Mouse (Mus musculus) left cerebral cortex, postnatal 36 days (tissue): ENCODE measurements at regions not wholly inside any gene's neighbourhood (a gene's known extent, or its start where the extent isn't known, plus 50 kb on each side); places are given as distances from the start of the nearest gene placed in this dataset.

Source experiments
- DNase-seq, 2 experiments: peaks; one replicate each; pipeline ENCODE4 v3.0.0; 2021 to 2022; ENCODE audit warnings: low spot score in 2 of 2, mixed read lengths in 1 of 2
- intact Hi-C: fragments of 180-260 bp; cut with DNase I; formaldehyde crosslinking; loops from one replicate; pipeline ENCODE4 v1.15.1; 2025

DNA sequence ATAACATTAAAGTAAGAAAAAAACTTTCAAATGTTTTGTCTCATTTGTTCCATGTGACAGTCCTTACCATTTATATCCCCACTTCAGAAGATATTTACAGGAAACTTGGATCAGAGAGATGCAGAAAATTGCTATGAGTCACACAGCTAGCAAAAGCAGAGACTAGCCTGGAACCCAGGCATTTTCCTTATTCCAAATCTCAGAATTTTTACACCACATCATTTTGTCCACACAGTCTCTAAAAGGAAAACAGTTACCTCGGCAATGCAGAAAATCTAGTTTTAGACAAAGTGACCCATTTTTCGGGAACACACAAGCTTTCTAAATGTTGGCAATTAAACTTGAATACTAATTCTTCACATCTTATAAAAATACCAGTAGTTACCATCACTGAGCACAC is 329.3 kb downstream of the Elavl2 start:
- no peak for DNase-seq
- intact Hi-C loops, result no loop called here

DNA sequence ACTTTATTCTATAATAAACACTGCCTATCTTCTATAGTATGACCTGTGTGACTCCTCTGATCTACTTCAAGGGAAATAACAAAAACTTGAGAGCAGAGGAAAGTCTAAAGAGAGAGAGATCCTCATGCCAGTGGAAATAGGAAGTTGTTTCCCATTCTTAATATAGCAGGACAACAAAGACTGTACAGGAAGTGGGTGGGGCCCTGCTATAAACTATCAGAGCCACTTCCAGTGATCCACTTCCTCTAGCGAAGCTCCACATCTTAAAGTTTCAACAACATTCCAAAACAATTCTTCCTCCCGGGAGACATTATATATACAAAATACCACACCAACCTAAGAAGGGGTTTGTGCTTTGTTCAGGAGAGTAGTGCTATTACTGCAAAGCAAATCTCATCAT is 339.7 kb downstream of the Elavl2 start:
- intact Hi-C loops, result no loop called here
- no peak for DNase-seq

DNA sequence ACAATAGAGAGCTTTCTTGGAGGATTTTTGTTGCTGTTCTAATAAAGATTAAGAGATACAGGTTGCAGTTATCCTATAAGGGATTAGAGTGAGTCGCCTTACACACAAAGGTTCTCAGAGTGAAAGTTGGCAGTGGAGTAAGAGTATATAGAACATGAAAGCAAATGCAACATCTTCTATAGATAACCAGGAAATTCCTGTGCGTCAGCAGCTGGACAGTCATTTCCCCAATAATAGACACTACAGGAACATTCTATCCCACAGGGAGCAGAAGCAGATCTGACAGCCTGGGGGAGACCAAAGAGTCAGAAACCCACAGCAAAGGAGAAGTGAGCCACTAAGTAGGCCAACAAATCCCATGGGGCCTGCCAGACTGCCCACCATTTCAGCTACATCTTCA is 348.7 kb downstream of the Elavl2 start:
- intact Hi-C loops, result no loop called here

DNA sequence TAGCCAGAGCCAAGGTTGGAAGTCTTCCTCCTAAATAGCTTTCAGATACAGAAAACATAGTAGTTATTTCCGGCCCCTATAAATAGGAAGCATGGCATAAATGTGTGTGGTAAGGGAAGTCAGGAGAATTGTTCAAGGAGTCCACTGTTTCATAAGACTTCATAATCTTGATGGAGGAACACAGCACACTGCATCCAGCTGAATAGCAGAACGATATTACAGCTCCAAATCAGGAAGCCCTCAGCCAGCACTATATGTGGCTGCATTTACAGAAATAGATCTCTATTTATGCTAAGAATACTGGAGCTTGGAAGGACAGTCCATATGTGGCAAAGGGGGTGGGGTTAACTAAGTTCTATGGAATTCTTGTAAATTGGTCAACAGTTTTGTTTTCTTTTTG is 371.1 kb downstream of the Elavl2 start:
- no peak for DNase-seq
- intact Hi-C loops, result no loop called here

More for the DNA sequence above, 348.7 kb downstream of the Elavl2 start:
- DNase-seq, result no peak

DNA sequence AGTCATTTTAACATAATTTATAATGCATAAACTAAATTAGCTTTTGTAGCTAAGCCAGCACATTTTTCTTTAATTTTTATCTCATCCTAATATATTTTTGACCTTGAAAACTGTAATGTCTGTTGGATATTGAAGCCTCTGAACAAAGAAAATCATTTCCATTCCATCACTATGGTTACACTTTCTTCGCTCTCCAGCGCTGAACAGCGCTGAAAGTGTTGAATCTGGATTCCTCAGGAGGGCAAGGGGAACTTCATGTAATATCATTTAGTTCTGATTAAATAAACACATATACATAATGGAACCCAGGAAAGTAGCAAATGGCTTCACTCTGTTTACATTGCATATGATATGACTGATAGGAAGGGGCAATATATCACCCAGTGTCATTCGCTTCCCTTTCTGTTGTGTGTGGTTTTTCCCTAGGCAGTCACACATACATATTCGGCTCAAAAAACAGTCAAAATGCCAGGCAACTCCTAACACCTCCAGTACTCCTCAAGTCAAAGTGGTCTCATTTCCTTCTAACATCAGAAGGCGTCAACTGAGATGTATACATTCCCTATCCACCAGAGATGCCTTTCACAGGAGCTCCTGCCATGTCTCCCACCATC is 372.5 kb downstream of the Elavl2 start:
- intact Hi-C loops, result no loop called here
- no peak for DNase-seq

DNA sequence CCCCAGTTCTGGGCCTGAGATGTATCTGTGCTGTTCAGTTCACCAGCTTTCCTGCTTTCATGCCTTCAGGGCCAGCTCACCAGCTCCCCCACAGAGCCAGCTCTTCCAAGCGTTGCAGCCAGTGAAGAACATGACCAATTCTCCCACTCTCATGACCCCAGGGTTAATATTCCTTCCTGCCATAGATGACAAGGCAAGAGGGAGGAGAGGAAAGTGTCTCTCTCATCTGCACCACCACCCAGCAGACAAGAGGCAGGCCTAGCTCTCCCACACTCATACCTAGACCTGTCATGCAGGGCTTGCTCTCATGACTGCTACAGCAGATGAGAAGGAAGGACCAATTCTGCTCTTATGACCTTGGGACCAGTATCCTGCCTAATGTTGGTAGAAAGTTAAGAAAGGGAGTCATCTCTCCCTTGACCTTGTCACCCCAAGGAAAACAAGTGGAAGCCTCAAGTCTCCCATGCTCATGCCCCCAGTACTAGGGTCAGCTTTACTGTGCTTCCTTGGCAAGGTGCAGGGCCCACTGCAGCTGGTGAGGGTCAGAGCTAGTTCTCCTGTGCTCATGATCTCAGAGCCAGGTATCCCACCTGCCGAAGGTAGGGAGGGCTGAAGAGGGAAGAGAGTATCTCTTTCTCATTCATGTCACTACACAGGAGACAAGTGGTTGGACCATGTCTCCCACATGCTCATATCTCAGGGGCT is 404.0 kb downstream of the Elavl2 start:
- no peak for DNase-seq
- intact Hi-C loops, result no loop called here

DNA sequence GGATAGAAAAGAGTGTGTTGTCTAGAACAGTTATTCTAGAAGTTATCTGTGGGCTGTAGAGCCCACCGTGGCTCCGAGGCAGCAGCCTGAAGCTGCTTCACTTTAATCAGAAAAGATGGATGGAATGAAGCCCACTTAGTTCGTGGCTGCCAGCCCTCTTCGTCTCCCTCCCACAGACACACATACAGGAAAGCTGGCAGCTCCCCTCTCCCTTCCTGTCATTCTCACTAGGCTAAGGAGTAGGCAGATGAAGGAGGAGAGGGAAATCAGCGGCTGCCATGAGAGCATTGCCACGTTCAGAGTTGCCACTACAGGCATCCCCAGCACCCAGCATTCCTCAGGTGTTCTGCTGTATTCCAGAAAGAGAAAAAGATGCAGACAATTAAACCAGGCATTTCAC is 435.9 kb downstream of the Elavl2 start:
- peak; percentile 11 to 12 for DNase-seq
- intact Hi-C loops, result no loop called here

DNA sequence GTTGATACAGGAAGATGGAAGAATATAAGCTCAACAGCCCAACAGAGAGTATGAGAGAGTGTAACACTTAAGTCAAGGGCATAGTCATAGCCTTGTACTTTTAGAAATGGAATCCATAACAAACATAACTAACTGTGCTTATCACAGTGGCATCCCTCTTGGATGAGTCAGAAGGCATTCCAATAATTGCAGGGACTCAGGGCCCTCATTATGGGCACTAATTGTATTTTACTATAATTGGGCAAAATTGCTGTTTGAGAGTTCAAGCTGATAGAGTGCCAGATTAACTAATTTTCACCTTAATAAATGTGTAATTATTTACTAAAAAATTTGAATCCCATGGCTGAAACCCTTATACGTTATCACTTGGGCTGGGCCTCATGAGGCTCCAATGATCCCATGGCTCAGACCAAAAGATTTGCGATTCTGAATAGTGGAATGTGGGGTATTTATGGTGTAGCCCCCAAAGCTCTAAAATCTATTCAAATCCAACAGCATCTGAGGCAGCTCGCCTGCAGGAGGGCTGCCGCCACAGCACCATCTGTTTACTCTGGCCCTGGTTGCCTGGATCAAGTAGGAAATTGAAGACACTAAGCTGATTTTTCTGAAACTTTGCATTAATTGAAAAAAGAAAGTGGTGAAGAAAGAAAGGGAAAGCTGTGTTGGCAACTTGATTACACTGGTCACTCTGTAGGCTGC is 456.7 kb downstream of the Elavl2 start:
- intact Hi-C loops, result no loop called here

DNA sequence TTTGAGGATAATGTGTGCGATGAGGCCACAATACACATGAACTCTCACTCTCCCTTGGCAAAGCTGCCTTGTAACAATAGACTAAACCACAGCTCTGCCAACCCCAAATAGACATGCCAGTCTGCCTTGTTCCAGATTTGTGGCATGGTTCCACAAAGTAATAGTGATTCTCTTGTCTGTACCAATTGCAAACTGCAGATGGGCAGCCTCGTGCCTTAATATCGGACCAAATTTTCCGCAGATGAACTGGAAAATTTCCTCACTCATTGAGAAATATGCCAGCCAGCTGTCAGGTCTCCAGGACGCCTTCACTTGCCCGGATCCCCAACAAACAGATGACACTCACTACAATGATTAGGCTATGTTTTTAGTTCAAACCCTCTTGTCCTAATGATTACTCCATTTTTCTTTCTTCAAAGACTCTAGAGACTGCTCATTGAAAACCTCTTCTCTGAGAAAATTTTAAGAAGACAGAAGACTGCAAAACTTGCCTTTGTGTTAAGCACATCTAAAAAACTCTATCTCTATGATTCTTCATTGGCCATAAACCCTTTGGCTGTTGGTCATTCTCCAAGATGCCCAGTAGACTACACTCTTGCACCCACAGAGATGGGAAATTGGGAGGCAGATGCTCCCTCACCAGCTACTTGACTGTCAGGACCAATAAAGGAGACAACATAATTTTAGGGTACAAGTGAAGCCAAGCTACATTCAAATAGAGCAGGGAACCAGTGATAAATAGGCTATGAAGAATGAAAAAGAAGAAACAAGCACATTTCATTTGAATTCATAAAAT is 483.1 kb downstream of the Elavl2 start:
- DNase-seq, result no peak
- intact Hi-C loops, result no loop called here

More for the DNA sequence above, 456.7 kb downstream of the Elavl2 start:
- DNase-seq, result no peak

DNA sequence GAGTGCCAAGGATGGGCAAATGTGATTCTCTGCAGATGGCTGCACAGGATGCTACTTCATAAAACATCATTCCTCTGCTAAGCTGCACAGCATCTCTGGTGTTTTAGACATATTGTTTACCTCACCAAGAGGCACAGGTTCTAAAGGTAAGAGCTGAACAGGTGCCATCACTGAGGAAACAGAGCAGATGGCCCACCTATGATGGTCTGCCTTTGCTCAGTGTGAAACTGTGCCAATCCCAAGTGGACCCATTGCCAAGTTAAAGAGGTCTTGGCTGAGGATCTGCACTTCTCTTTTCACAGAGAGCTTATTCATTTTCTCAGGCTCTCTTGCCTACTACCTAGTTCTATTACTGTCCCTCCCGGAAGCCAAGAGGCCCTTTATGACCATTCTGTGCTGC is 494.3 kb downstream of the Elavl2 start:
- intact Hi-C loops, result no loop called here
- no peak for DNase-seq

DNA sequence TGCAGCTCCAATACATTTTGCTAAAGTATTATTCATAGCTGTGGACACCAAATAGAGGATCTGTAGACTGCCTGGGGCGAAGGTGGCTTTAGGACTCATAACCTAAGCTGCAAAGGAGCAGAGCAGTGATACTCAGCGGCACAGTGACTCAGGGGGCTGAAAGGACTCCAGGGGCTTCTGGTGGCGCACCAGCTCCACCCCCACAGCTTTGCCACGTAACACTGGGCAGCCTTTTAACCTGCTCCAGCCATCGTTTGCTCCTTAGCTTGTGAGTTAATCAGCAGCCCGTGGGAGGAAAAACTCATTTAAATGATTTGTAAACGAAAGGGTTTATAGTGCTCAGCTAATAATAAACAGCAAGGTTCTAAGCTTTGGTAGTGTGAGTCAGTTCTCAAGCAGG is 532.4 kb downstream of the Elavl2 start:
- intact Hi-C loops, result no loop called here
- no peak for DNase-seq

DNA sequence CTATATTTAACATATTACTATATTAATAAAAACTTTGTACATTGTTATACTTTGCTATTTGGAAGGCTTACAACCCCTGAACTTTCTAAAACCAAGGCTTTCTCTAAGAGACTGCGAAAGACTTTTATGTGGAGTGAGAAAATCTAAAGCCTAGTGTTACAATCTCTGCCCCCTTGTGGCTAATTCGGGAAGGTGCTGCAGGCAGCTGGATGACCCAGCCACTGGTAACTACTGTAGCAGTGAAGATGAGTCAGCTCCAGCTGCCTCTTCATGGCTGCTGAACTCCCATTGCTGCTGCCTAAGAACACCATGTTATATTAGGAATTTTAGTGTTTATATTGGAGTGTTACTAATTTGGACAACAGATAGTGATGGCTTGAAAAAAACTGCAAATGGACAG is 539.7 kb downstream of the Elavl2 start:
- DNase-seq, result no peak
- intact Hi-C loops, result no loop called here

DNA sequence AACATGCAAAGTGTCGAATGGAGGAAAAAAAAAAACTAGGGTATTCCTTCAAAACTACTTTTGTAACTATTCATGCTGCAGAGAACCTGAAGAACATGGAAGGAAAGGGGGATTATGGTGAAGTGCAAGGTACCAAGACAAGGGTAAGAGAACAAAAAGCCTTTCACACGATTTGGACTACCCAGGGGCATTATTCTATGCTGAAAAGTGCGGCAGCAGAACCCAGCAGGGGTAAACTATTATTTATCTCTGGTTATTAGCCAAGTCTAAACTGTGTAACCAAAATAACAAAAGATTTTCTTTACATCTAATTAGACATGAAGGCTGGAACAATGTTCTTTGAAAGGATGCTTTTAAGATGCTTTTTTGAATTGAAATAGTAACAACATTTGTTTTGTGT is 560.8 kb downstream of the Elavl2 start:
- intact Hi-C loops, result no loop called here
- DNase-seq, result no peak

DNA sequence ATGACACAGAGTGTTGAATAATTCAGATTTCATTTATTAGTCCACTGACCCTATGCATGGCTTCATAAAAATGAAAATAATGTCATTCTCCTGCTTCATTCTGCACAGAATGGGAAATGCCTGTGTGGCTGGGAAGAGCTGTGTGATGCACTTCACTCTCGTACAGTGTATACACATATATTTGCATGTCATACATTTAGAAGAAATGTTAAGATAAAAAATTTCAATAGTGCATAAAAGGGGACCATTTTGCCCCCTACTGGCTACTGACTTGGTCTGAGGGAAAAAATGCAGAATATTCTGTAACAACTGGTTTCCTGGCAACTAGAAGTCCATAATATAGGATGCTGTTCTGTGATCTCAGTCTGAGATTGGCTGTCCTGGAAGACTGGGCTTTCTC is 580.5 kb downstream of the Zfp352 start:
- intact Hi-C loops, result no loop called here
- DNase-seq, result no peak

DNA sequence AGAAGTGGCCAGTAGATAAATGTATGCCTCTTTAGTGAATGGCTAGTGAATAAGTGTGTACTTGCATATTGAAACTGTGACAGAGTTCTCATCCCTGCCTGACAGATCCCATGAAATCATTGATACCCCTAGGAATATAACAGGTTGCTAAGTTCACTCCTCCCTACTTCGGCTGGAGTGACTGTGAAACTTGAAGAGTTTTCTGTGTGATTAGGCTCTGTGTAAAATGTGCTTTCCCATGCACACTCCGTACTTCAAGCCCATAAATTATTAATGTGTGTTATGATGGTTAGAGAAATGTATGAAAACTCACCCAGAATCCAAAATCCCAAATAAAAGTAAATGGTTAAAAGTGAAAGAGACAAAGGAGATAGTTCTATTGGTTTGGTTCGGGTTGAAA is 580.0 kb downstream of the Zfp352 start:
- intact Hi-C loops, result no loop called here
- DNase-seq, result no peak

DNA sequence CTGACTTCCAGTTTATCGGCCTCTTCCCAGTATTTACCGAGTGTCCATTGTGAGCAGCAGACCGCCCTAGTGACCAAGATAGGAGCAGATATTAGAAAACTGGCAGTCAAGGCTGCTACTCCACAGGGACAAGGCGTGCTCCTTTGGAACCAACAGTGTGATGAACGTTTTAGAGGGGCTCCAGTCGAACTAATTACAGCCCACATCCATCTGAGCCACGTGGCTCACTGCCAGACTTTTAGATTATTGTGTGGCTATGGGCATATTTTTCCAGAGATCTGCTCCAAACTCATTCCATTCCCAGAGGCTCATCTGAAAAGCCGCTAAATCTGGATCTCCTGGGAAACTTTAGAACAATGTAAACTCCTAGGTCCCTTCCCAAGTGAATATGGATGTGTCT is 578.9 kb downstream of the Zfp352 start:
- no peak for DNase-seq
- intact Hi-C loops, result no loop called here
